In genomic region chr15:78509297-78509899, GRCm38 (mm10) we compare ENCODE assay signal across 12 mouse cellular contexts. TPM values are rescaled to one million over a fixed set of nuclear protein-coding genes. Genes with fewer than 3 reads are reported as not detected.
DNase-seq lines count a peak whose midpoint lies in the region; ATAC-seq lines count a peak whose summit lies in the region.
"Had no signal": no experiment of that assay in that cellular context is flagged by ENCODE, and none has a peak within 500 bp of the region (broad histone marks: within the 10 kb centered on the region; RNA-seq: fewer than 3 reads in every experiment).

No protein-coding gene starts in this region.

- no peak overlapping the region for H3K9ac ChIP-seq in heart, embryonic 16.5 days (ENCODE audit: low read length)
- H3K9ac ChIP-seq in embryonic facial prominence, embryonic 11.5 days (replicated peaks; ENCODE audit: low read length), result peak overlapping the region; percentile 32; the same call in 1 of the 2 replicates
- H3K9ac ChIP-seq in midbrain, embryonic 12.5 days (replicated peaks), result 0 out of 2 replicates have a peak overlapping the region, but pooled peaks have one; percentile 6

- no peak for ATAC-seq in heart, embryonic 16.5 days (replicated peaks; ENCODE audit: extremely low read depth, insufficient read depth, low FRiP score)
- ATAC-seq in embryonic facial prominence, embryonic 11.5 days (replicated peaks; ENCODE audit: insufficient number of reproducible peaks, low FRiP score, low TSS enrichment, low read depth), result no peak
- ATAC-seq in midbrain, embryonic 12.5 days (ENCODE audit: low FRiP score, low read depth), result no peak
- no peak for ATAC-seq in frontal cortex, adult (ENCODE audit: low TSS enrichment)

- no peak overlapping the region for H3K4me3 ChIP-seq in heart, embryonic 16.5 days (ENCODE audit: low read length)
- no peak overlapping the region for H3K4me3 ChIP-seq in embryonic facial prominence, embryonic 11.5 days (ENCODE audit: low read depth, low read length)
- H3K4me3 ChIP-seq in midbrain, embryonic 12.5 days, result no peak overlapping the region
- H3K4me3 ChIP-seq: left cerebral cortex, adult 2 months had no signal

- no peak overlapping the region for H3K27ac ChIP-seq in heart, embryonic 16.5 days (ENCODE audit: low read length)
- H3K27ac ChIP-seq in embryonic facial prominence, embryonic 11.5 days (replicated peaks; ENCODE audit: low read depth, low read length), result no peak overlapping the region; the same call in 1 of the 2 replicates
- H3K27ac ChIP-seq in midbrain, embryonic 12.5 days (replicated peaks), result 0 out of 2 replicates have a peak overlapping the region, but pooled peaks have one; percentile 20
- H3K27ac ChIP-seq: left cerebral cortex, adult 2 months had no signal

- H3K27me3 ChIP-seq in heart, embryonic 16.5 days (ENCODE audit: control insufficient read depth, insufficient read depth, low read length), result no peaks in the 10 kb centered on the region
- H3K27me3 ChIP-seq in embryonic facial prominence, embryonic 11.5 days (ENCODE audit: control insufficient read depth, insufficient read depth, low read length), result no peaks in the 10 kb centered on the region
- no peaks in the 10 kb centered on the region for H3K27me3 ChIP-seq in midbrain, embryonic 12.5 days

- H3K36me3 ChIP-seq in heart, embryonic 16.5 days (ENCODE audit: control insufficient read depth, insufficient read depth), result no peaks in the 10 kb centered on the region
- no peaks in the 10 kb centered on the region for H3K36me3 ChIP-seq in embryonic facial prominence, embryonic 11.5 days (replicated peaks; ENCODE audit: control insufficient read depth, insufficient read depth, low read depth, low read length)
- H3K36me3 ChIP-seq in midbrain, embryonic 12.5 days, result no peaks in the 10 kb centered on the region

- H3K4me2 ChIP-seq in heart, embryonic 16.5 days (ENCODE audit: low read depth, low read length), result peak overlapping the region; percentile 19; the same call in 1 of the 2 replicates
- no peak overlapping the region for H3K4me2 ChIP-seq in embryonic facial prominence, embryonic 11.5 days (ENCODE audit: low read depth, low read length)
- 0 out of 2 replicates have a peak overlapping the region, but pooled peaks have one; percentile 13 for H3K4me2 ChIP-seq in midbrain, embryonic 12.5 days (replicated peaks)

- 52% methylated on average over 12 of the region's 12 CpGs for WGBS in heart, embryonic 16.5 days
- WGBS in embryonic facial prominence, embryonic 11.5 days, result 44% methylated on average over 12 of the region's 12 CpGs
- 44% methylated on average over 12 of the region's 12 CpGs for WGBS in midbrain, embryonic 12.5 days

- H3K9me3 ChIP-seq in heart, embryonic 16.5 days (replicated peaks; ENCODE audit: control insufficient read depth, low read length), result peaks cover 9% of the 10 kb centered on the region
- no peaks in the 10 kb centered on the region for H3K9me3 ChIP-seq in embryonic facial prominence, embryonic 11.5 days (replicated peaks; ENCODE audit: control insufficient read depth, low read length)
- peaks cover 4% of the 10 kb centered on the region; the same call in 1 of the 2 replicates for H3K9me3 ChIP-seq in midbrain, embryonic 12.5 days

- peaks cover 12% of the 10 kb centered on the region for H3K4me1 ChIP-seq in heart, embryonic 16.5 days (ENCODE audit: control insufficient read depth, insufficient read depth, low read length)
- H3K4me1 ChIP-seq in embryonic facial prominence, embryonic 11.5 days (ENCODE audit: control insufficient read depth, insufficient read depth, low read length), result no peaks in the 10 kb centered on the region
- H3K4me1 ChIP-seq in midbrain, embryonic 12.5 days, result peaks cover 6% of the 10 kb centered on the region; the same call in 1 of the 2 replicates

- no peak for DNase-seq in heart, adult 18-20 months
- peak; percentile 78 for DNase-seq in ES-CJ7 (ENCODE audit: low read depth, low spot score)
- DNase-seq in embryonic facial prominence, embryonic 11.5 days (ENCODE audit: low spot score), result peak; percentile 56
- DNase-seq in right cerebral cortex, postnatal 10 days (ENCODE audit: low spot score in 2 of 2), result no peak
- no peak for DNase-seq in lung, postnatal 4 days
- DNase-seq: adrenal gland, adult 8-10 months; kidney, adult 9 months; lung, postnatal 10 days had no signal

RNA-seq across cellular contexts. Expression of gene Il2rb, which starts 14.3 kb away (rescaled TPM):
- 1.8 and 4.9 TPM in 2 replicates for polyA plus RNA-seq in heart, embryonic 16.5 days (2015; fragmentation: Nextera tagmentation; extraction: Ambion mirVana)
- 1 to 10 TPM in 1 of 2 experiments, under 1 TPM in 1; 0.55 to 2.4 TPM for total RNA-seq in heart, adult 18-20 months (2021)
- 0.17 TPM in 1 of 2 replicates, not detected in the other for polyA plus RNA-seq in embryonic facial prominence, embryonic 11.5 days (2014; fragmentation: Nextera tagmentation; extraction: Ambion mirVana)
- not detected in 2 replicates for polyA plus RNA-seq in midbrain, embryonic 12.5 days (2016; fragmentation: Nextera tagmentation; extraction: Ambion mirVana)

RNA-seq across cellular contexts. Expression of gene C1qtnf6, which starts 21.8 kb away (rescaled TPM):
- polyA plus RNA-seq in heart, embryonic 16.5 days (2015; fragmentation: Nextera tagmentation; extraction: Ambion mirVana), result 33.1 and 33.5 TPM in 2 replicates
- 1 to 10 TPM; 7.8 to 7.9 TPM for total RNA-seq in heart, adult 18-20 months (2021)
- 15.2 and 18.8 TPM in 2 replicates for polyA plus RNA-seq in embryonic facial prominence, embryonic 11.5 days (2014; fragmentation: Nextera tagmentation; extraction: Ambion mirVana)
- 8.2 and 9.0 TPM in 2 replicates for polyA plus RNA-seq in midbrain, embryonic 12.5 days (2016; fragmentation: Nextera tagmentation; extraction: Ambion mirVana)

RNA-seq across cellular contexts. Expression of gene Sstr3, which starts 35.1 kb away (rescaled TPM):
- 0.09 TPM in 1 of 2 replicates, not detected in the other for polyA plus RNA-seq in heart, embryonic 16.5 days (2015; fragmentation: Nextera tagmentation; extraction: Ambion mirVana)
- total RNA-seq in heart, adult 18-20 months (2021), result not detected
- not detected in 2 replicates for polyA plus RNA-seq in embryonic facial prominence, embryonic 11.5 days (2014; fragmentation: Nextera tagmentation; extraction: Ambion mirVana)
- polyA plus RNA-seq in midbrain, embryonic 12.5 days (2016; fragmentation: Nextera tagmentation; extraction: Ambion mirVana), result 0.05 and 0.18 TPM in 2 replicates

RNA-seq across cellular contexts. Expression of gene Tmprss6, which starts 41.0 kb away (rescaled TPM):
- polyA plus RNA-seq in heart, embryonic 16.5 days (2015; fragmentation: Nextera tagmentation; extraction: Ambion mirVana), result 0.38 and 0.79 TPM in 2 replicates
- total RNA-seq in heart, adult 18-20 months (2021), result not detected
- polyA plus RNA-seq in embryonic facial prominence, embryonic 11.5 days (2014; fragmentation: Nextera tagmentation; extraction: Ambion mirVana), result 0.21 and 0.49 TPM in 2 replicates
- polyA plus RNA-seq in midbrain, embryonic 12.5 days (2016; fragmentation: Nextera tagmentation; extraction: Ambion mirVana), result 0.05 TPM in 1 of 2 replicates, not detected in the other

Comparison
In these comparisons a context has a peak if more than half of its experiments do, and no peak if none do; other contexts are left out.
1. DNase-seq: peak in ES-CJ7 (single experiment) and embryonic facial prominence, embryonic 11.5 days (single experiment); none in heart, adult 18-20 months (0 of 2), right cerebral cortex, postnatal 10 days (0 of 2) and lung, postnatal 4 days (0 of 2).